Mouse (Mus musculus): ENCODE results near the gene Nrn1.

DNA sequence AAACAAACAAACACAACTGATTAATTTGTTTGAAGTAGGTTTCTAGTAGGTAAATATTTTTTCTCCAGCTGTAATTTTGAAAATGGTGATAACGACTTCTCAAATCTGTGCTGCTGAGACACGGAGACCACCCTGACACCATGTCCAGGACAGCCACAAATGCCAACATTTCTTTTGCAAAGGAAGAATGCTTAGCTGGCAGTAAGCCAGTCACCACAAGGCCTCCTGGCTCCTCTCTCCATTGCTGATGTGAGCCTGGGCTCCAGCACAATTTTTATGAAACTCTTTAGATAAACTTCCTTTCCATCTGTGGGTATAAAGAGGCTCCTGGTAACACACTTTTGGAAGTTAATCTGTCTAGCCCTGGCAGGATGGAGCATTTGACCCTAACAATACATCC is 15.1 kb upstream of the Nrn1 start:
- no peak for TF ChIP-seq CTCF (IDR thresholded peaks at IDR 0.05)
- no peak for TF ChIP-seq EP300 (IDR thresholded peaks at IDR 0.05)

All from lung, postnatal 0 days (tissue).